Mouse (Mus musculus) erythroblast, embryonic 14.5 days (primary cell): Measurements from ENCODE around the gene Stab2.

Experiments used
- GATA1 ChIP-seq: IDR thresholded peaks from 2 replicates; pipeline ENCODE4 v1.6.1; 2012; ENCODE audit warnings: low read length, inconsistent platforms, mixed read lengths
- TAL1 ChIP-seq: IDR thresholded peaks from 3 replicates; pipeline ENCODE4 v1.6.1; 2012; ENCODE audit warnings: low read length, inconsistent platforms, mixed read lengths

DNA sequence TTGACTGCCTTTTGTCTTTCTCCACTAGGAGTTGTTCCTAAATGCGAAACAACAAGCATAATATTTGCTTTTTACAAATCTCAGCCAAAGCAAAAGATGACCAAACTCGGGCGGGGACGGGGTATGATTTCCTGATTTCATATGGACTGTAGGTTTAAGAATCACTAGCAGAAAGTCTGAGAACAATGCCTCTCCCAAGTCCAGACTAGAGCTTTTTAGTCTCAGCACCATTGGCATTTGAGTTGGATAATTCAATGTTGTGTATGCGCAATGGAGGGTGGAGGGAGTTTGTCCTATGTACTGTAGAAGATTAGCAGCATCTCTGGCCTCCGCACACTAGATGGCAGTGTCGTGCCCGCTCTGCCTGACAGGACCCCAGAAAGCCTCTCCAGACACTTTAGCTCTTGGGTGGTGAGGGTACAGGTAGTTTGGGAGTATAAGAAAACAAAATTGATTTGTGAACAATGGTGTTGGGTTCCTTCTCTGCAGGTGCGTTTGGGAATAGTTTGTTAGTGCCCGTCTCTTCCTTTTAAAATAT is 39.2 kb upstream of the Stab2 start:
- no peak for TF ChIP-seq TAL1
- TF ChIP-seq GATA1: no peak
